22 mouse cellular contexts compared by ENCODE assay signal in the genomic region with DNA sequence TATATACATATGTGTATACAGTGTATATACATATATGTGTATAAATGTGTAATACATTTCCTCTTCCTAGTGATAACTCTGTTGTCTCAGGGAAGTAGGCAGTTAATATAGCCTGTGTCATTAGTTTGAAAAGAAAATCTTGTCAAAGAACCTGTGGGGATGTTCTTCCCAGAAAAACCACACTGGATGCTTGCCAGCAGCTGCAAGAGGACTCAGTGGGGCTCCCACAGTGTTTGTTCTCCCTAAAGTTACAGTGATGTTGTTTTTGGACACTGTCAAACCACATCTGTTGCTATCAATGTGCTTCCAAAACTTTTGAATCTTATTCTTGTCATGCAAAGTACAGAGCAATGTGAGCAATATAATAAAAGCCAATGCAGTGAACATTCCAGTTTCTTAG.
DNase-seq lines count a peak whose midpoint lies in the region; ATAC-seq and TF ChIP-seq lines count a peak whose summit lies in the region.
"Had no signal": no experiment of that assay in that cellular context is flagged by ENCODE, and none has a peak within 500 bp of the region (broad histone marks: within the 10 kb centered on the region; RNA-seq: fewer than 3 reads in every experiment).

No protein-coding gene starts in this region.

- H3K27ac ChIP-seq in heart, embryonic 12.5 days (ENCODE audit: poor library complexity, severe bottlenecking), result no peak overlapping the region
- no peak overlapping the region for H3K27ac ChIP-seq in midbrain, postnatal 0 days (ENCODE audit: low read depth, low read length)
- H3K27ac ChIP-seq in midbrain, embryonic 11.5 days (ENCODE audit: low read depth, low read length), result no peak overlapping the region
- H3K27ac ChIP-seq: forebrain, embryonic 10.5 days; heart, embryonic 15.5 days; hindbrain, embryonic 13.5 days; limb, embryonic 15.5 days; liver, embryonic 15.5 days; macrophage; midbrain, embryonic 10.5 days; neural tube, embryonic 15.5 days had no signal

- no peaks in the 10 kb centered on the region for H3K4me1 ChIP-seq in heart, embryonic 12.5 days (replicated peaks)
- no peaks in the 10 kb centered on the region for H3K4me1 ChIP-seq in midbrain, postnatal 0 days (ENCODE audit: insufficient read depth, low read length)
- no peaks in the 10 kb centered on the region for H3K4me1 ChIP-seq in midbrain, embryonic 11.5 days (ENCODE audit: control insufficient read depth, insufficient read depth, low read length)
- H3K4me1 ChIP-seq: heart, embryonic 15.5 days; limb, embryonic 15.5 days; liver, embryonic 15.5 days had no signal

- intact Hi-C loops in heart, postnatal 36 days (cut with DNase I), result no loop called here

- H3K4me2 ChIP-seq in heart, embryonic 12.5 days, result no peak overlapping the region
- no peak overlapping the region for H3K4me2 ChIP-seq in midbrain, postnatal 0 days (ENCODE audit: low read depth, low read length, poor library complexity, severe bottlenecking)
- H3K4me2 ChIP-seq in midbrain, embryonic 11.5 days, result no peak overlapping the region
- H3K4me2 ChIP-seq: heart, embryonic 15.5 days; hindbrain, embryonic 13.5 days; limb, embryonic 15.5 days; liver, embryonic 15.5 days; neural tube, embryonic 15.5 days had no signal

- H3K9me3 ChIP-seq in heart, embryonic 12.5 days (replicated peaks), result no peaks in the 10 kb centered on the region
- no peaks in the 10 kb centered on the region for H3K9me3 ChIP-seq in midbrain, postnatal 0 days (ENCODE audit: low read length)
- H3K9me3 ChIP-seq in midbrain, embryonic 11.5 days (ENCODE audit: control insufficient read depth, low read length), result no peaks in the 10 kb centered on the region
- H3K9me3 ChIP-seq: heart, embryonic 15.5 days; hindbrain, embryonic 13.5 days; limb, embryonic 15.5 days; liver, embryonic 15.5 days; midbrain, embryonic 10.5 days; neural tube, embryonic 15.5 days had no signal

- H3K4me3 ChIP-seq in heart, embryonic 12.5 days, result no peak overlapping the region
- H3K4me3 ChIP-seq in midbrain, postnatal 0 days (ENCODE audit: low read depth, low read length), result no peak overlapping the region
- H3K4me3 ChIP-seq in midbrain, embryonic 11.5 days (ENCODE audit: low read depth, low read length), result no peak overlapping the region
- H3K4me3 ChIP-seq: forebrain, embryonic 10.5 days; heart, embryonic 15.5 days; hindbrain, embryonic 13.5 days; limb, embryonic 15.5 days; liver, embryonic 15.5 days; midbrain, embryonic 10.5 days; neural tube, embryonic 15.5 days had no signal

- no peak overlapping the region for H3K9ac ChIP-seq in heart, embryonic 12.5 days
- no peak overlapping the region for H3K9ac ChIP-seq in midbrain, postnatal 0 days (replicated peaks; ENCODE audit: low read length, poor library complexity, severe bottlenecking)
- no peak overlapping the region for H3K9ac ChIP-seq in midbrain, embryonic 11.5 days (ENCODE audit: low read length)
- H3K9ac ChIP-seq: forebrain, postnatal 0 days; heart, embryonic 15.5 days; hindbrain, embryonic 13.5 days; limb, embryonic 15.5 days; liver, embryonic 15.5 days; neural tube, embryonic 15.5 days had no signal

- ATAC-seq in heart, embryonic 12.5 days (ENCODE audit: insufficient number of reproducible peaks, low FRiP score), result no peak
- ATAC-seq in midbrain, postnatal 0 days (ENCODE audit: low FRiP score), result no peak
- no peak for ATAC-seq in midbrain, embryonic 11.5 days (ENCODE audit: low FRiP score)
- ATAC-seq: activated CD4-positive, CD25-positive, alpha-beta regulatory T cell, adult 4 months; forebrain, postnatal 0 days; intestine, embryonic 16.5 days had no signal

- TF ChIP-seq CTCF in midbrain, postnatal 0 days (IDR thresholded peaks at IDR 0.05), result no peak
- TF ChIP-seq CTCF in brain, embryonic 14.5 days (IDR thresholded peaks at IDR 0.05; ENCODE audit: borderline replicate concordance, extremely low read depth, insufficient read depth, insufficient read length), result no peak

- no peak for TF ChIP-seq POLR2A in brain, embryonic 14.5 days (IDR thresholded peaks at IDR 0.05; ENCODE audit: borderline replicate concordance, extremely low read depth, insufficient read depth, insufficient read length, poor library complexity, severe bottlenecking)

- no peaks in the 10 kb centered on the region for H3K36me3 ChIP-seq in heart, embryonic 12.5 days
- no peaks in the 10 kb centered on the region for H3K36me3 ChIP-seq in midbrain, postnatal 0 days (ENCODE audit: insufficient read depth, low read length)
- no peaks in the 10 kb centered on the region for H3K36me3 ChIP-seq in midbrain, embryonic 11.5 days (ENCODE audit: control insufficient read depth, insufficient read depth, low read length)
- H3K36me3 ChIP-seq: forebrain, embryonic 10.5 days; heart, embryonic 15.5 days; hindbrain, embryonic 13.5 days; limb, embryonic 15.5 days; liver, embryonic 15.5 days; midbrain, embryonic 10.5 days; neural tube, embryonic 15.5 days had no signal

- no peaks in the 10 kb centered on the region for H3K27me3 ChIP-seq in heart, embryonic 12.5 days (replicated peaks)
- no peaks in the 10 kb centered on the region for H3K27me3 ChIP-seq in midbrain, postnatal 0 days (ENCODE audit: insufficient read depth, low read length)
- H3K27me3 ChIP-seq in midbrain, embryonic 11.5 days (ENCODE audit: control insufficient read depth, insufficient read depth, low read length), result no peaks in the 10 kb centered on the region
- H3K27me3 ChIP-seq: heart, embryonic 15.5 days; hindbrain, embryonic 13.5 days; limb, embryonic 15.5 days; liver, embryonic 15.5 days; neural tube, embryonic 15.5 days had no signal

- peak; percentile 38 to 39 for DNase-seq in heart, adult 18-20 months
- DNase-seq in midbrain, postnatal 0 days (ENCODE audit: low spot score), result peak; percentile 23
- DNase-seq in midbrain, embryonic 11.5 days (ENCODE audit: low spot score, missing footprints), result no peak
- peak; percentile 29 for DNase-seq in brain, embryonic 14.5 days (ENCODE audit: low read depth)
- DNase-seq in heart, postnatal 36 days, result peak; percentile 8 to 12
- no peak for DNase-seq in thymus, adult 18-20 months
- DNase-seq: adrenal gland, postnatal 14 days; cerebellum, adult 11-12 months; cerebellum, postnatal 25 days; forebrain, postnatal 0 days; thymus, postnatal 14 days had no signal

Comparison
In these comparisons a context has a peak if more than half of its experiments do, and no peak if none do; other contexts are left out.
1. DNase-seq: peak in heart, adult 18-20 months (2 of 2), midbrain, postnatal 0 days (single experiment), brain, embryonic 14.5 days (single experiment) and heart, postnatal 36 days (2 of 2); none in midbrain, embryonic 11.5 days (single experiment) and thymus, adult 18-20 months (0 of 2).